Mouse (Mus musculus) layer of hippocampus, adult 11-12 months (tissue): ENCODE measurements around the gene Pdzd3.
"Not testable (repeated sequence)": the region's sequence is repeated elsewhere in the genome, so short reads cannot be mapped to it uniquely, and the experiment has no call there.

Experiments
- DNase-seq: peaks from one replicate; pipeline ENCODE4 v3.0.0; 2022; ENCODE audit warnings: low spot score

The Pdzd3 gene

GRCm38 (mm10) chr9:44251314-44251713 lies at the start of gene Pdzd3:
Gene Pdzd3 (minus strand): TSS chr9:44251471.
- DNase-seq: no peak

GRCm38 (mm10) chr9:44300001-44300400 lies 48.7 kb upstream of the Pdzd3 start:
- not testable (repeated sequence) for DNase-seq

- DNase-seq: no peak
Measured at GRCm38 (mm10) chr9:44292490-44292889, 41.2 kb upstream of the Pdzd3 start.

GRCm38 (mm10) chr9:44288959-44289291 lies 37.7 kb upstream of the Pdzd3 start:
- no peak for DNase-seq

- DNase-seq: peak; percentile 46
Measured at GRCm38 (mm10) chr9:44288076-44288958, 37.0 kb upstream of the Pdzd3 start, which contains the start of gene Abcg4. Gene Abcg4 (minus strand): TSS chr9:44288615.

- DNase-seq: no peak
Measured at GRCm38 (mm10) chr9:44287401-44288075, 36.3 kb upstream of the Pdzd3 start.

GRCm38 (mm10) chr9:44287003-44287400 lies 35.7 kb upstream of the Pdzd3 start:
- DNase-seq: no peak

- no peak for DNase-seq
Measured at GRCm38 (mm10) chr9:44286256-44286850, 35.1 kb upstream of the Pdzd3 start.

GRCm38 (mm10) chr9:44283183-44283582 lies 31.9 kb upstream of the Pdzd3 start:
- no peak for DNase-seq

GRCm38 (mm10) chr9:44269973-44270372 lies 18.7 kb upstream of the Pdzd3 start:
- DNase-seq: no peak

- DNase-seq: peak; percentile 43
Measured at GRCm38 (mm10) chr9:44269077-44269476, 17.8 kb upstream of the Pdzd3 start.

- DNase-seq: no peak
Measured at GRCm38 (mm10) chr9:44268432-44268831, 17.2 kb upstream of the Pdzd3 start, which contains the start of gene Nlrx1. Gene Nlrx1 (minus strand): TSS chr9:44268599.

GRCm38 (mm10) chr9:44268027-44268360 lies 16.7 kb upstream of the Pdzd3 start:
- peak; percentile 86 for DNase-seq

GRCm38 (mm10) chr9:44267319-44268026 lies 16.2 kb upstream of the Pdzd3 start:
- DNase-seq: no peak

- DNase-seq: peak; percentile 42
Measured at GRCm38 (mm10) chr9:44266478-44267226, 15.4 kb upstream of the Pdzd3 start.

GRCm38 (mm10) chr9:44261388-44261787 lies 10.1 kb upstream of the Pdzd3 start:
- no peak for DNase-seq

GRCm38 (mm10) chr9:44259014-44259413 lies 7.7 kb upstream of the Pdzd3 start:
- DNase-seq: no peak

- no peak for DNase-seq
Measured at GRCm38 (mm10) chr9:44256213-44256612, 4.9 kb upstream of the Pdzd3 start.

- DNase-seq: no peak
Measured at GRCm38 (mm10) chr9:44255136-44255521, 3.9 kb upstream of the Pdzd3 start.

- no peak for DNase-seq
Measured at GRCm38 (mm10) chr9:44254508-44255135, 3.4 kb upstream of the Pdzd3 start.

GRCm38 (mm10) chr9:44253441-44253840 lies 2.2 kb upstream of the Pdzd3 start:
- DNase-seq: no peak
